Mouse (Mus musculus) common myeloid progenitor, adult 5-6 weeks (primary cell): Measurements from ENCODE around the gene Bcar1. TPM values are rescaled to one million over a fixed set of nuclear protein-coding genes. Genes with fewer than 3 reads are reported as not detected.

ENCODE experiments used
- ATAC-seq: replicated peaks from 2 replicates; pipeline ENCODE4 v1.8.0; 2016; ENCODE audit warnings: low read depth, mild to moderate bottlenecking, moderate TSS enrichment, inconsistent platforms; ENCODE audit not compliant: poor library complexity, severe bottlenecking
- total RNA-seq: library from RNA; stranded (forward); fragments of 200-1000, 187-1606 nt; gene quantifications from 2 replicates; pipeline ENCODE4 v1.2.3, GENCODE M21; 2017

The Bcar1 gene
- total RNA-seq, 1 experiment from 2014 or later: not detected

DNA sequence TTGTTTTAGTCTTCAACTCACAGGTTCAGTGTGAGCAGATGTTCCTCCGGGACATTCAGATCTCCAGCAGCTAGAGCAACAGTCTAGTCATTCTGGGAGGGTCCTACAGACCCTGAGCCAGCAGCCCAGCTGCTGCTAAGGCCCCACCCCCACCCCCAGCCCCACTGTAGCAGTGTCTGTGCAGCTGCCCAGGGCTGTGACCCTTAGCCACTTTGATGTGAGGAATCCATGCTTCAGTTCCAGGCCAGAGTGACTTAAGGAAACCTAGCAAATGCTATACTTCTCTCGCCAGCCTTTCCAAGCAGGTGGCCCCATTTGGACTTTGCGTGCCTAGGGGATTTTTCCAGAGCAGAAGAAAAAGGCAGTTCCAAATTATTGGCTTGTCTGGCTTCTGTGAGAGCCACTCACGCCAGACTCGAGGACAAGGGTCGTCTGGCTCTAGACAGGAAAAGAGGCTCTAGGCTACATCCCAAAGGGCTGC, 50.3 kb downstream of the Bcar1 start:
- ATAC-seq: no peak

DNA sequence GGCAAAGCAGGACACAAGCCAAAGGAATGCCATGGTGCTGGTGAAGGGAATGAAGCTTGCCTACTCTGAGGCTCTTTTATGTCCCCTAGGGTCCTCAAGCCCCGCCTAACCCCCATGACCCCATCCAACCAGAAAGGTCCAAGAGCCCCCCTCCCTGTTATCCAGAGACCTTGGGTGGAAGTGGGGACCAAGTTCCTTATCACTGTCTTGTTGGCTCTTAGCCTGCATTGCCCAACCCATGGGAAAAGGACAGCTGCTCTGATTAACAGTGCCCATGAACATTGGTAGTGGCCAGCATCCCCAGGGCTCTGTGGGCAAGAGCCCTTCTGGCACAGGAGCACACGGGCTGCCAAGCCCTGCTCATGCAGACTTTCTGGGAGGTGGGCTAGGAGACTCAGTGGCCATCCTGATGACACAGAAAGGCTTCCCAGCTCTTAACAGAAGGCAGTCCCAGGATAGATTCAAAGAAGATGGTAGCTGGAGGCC, 52.6 kb downstream of the Bcar1 start, which contains the start of gene Ctrb1:
TSS of gene Ctrb1 (minus strand) at position 51 of the 486 bp plus-strand sequence.
- no peak for ATAC-seq

DNA sequence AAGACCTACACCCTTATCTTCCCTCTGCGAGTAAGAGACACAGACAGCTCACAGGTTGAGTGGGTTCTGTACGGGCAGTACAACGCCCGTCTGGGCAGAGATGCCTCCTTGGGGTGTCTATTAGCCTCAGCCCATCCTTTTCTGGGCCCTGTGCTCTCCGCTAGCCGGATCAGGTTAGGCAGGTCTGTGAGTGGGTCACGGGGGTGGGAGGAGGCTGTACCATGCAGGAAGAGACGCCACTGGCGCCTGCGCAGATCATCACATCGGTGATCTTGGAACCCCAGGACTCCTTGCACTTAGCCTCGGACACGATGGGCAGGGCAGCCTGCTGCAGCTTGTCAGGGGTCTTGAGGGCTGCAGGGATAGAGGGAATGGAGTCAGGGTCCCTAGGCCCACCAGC, 56.7 kb downstream of the Bcar1 start:
- no peak for ATAC-seq

DNA sequence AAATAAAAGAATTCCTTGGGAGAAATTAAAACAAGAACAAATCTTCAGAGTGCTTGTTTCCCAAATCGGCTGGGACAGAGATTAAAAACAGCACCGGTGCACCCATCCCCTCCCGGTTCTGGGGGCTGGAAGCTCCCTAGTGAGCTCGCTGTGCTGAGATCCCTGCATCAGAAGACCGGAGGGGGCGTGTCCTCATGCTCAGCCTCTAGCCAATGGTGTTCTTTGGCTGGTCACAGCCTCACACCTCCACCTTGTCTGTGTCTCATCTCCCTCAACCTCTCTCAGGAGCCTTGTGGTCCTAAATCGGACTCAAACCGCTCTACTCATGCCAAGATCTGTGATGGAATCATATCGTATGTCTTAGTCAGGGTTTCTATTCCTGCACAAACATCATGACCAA, 61.1 kb downstream of the Bcar1 start:
- ATAC-seq: no peak

DNA sequence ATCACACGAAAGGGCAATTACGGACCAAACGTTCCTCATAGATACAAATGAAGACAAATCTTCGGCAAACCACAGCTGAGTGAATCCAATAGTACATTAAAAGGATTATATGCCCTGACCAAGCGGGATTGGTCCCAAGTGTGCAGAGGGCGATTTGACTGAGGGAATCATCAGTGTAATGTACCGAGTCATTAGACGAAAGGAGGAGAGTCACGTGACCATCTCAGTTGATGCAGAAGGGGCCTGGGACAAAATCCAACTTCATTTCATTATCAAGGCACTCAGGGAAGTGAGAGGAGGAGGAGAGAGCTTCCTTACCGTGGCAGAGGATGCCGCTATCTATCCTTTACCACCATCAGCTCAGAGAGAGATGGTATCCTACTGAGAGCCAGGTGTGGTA, 62.5 kb downstream of the Bcar1 start:
- no peak for ATAC-seq

DNA sequence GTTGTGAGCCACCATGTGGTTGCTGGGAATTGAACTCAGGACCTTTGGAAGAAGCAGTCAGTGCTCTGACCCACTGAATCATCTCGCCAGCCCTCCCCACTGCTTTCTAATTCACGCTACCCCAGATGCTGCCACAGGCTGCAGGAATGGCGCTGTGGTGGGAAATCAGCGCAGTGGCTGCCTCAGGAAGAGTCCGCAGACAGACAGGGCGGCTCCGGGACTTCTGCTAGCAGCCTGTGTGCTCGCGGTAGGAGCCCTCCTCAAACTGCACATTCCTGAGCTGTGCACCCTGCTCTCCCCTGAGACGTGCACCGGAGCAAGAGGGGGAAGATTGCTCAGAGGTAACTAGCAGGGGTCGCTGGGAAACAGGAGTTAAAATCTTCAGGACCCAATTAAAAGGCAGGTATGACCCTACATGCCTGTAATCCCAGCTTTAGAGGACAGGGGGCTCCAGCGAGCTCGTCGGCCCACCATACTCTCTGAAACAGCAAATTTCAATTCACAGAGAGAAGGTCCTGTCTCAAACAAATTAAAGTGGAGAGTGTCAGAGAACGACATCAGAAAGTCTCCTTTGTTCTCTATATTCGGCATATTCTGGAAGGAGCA, 63.1 kb downstream of the Bcar1 start:
- no peak for ATAC-seq

DNA sequence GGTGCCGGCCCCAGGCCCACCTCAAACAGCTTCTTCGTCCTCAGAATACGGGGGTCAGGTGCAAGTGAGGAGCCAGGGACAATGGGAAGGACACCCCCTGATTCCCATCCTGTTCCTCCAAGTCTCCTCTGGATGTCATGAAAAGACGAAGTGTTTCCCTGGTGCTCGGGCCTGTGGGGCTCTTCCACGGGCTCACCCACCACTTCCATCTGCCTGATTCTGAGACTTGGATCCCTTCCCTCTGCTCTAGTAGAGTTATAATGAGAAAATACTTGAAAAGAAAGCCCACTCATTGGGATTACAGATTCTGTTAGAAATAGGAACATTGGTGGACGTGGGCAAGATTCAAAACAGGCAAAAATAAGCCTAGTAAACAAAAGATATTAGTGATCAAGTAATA, 64.8 kb downstream of the Bcar1 start:
- no peak for ATAC-seq

DNA sequence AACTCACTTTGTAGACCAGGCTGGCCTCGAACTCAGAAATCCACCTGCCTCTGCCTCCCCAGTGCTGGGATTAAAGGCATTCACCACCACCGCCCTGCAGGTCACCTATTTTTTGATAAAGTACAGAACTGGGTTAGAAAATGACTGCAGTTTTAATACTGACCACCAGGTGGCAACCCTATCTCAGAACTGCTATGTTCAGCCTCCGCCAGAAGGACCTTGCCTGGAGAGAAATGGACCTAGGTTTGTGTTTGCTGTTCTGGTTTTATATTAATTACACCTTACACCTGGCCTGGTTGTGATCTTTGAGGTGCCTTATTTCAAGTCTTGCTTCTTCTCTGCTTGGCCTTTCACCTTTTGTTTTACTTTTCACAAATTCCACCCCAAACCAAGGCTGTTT, 65.5 kb downstream of the Bcar1 start:
- peak; percentile 81 for ATAC-seq

DNA sequence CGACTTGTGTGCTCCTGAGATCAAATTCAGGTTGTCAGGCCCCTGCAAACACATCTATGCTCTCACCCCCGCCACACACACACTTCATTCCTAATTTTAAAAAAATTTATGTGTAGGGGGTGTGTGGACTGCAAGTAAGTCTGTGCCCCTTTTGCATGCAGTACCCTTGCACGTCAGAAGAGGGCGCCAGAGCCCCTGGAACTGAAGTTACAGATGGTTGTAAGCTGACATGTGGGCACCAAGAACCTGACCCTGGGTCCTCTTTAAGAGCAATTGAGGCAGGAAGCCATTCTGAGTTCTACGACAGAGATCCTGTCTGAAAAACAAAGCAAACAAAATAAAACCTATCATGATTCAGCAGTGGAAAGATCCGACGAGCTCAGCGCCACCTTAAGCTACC, 67.4 kb downstream of the Bcar1 start:
- no peak for ATAC-seq

DNA sequence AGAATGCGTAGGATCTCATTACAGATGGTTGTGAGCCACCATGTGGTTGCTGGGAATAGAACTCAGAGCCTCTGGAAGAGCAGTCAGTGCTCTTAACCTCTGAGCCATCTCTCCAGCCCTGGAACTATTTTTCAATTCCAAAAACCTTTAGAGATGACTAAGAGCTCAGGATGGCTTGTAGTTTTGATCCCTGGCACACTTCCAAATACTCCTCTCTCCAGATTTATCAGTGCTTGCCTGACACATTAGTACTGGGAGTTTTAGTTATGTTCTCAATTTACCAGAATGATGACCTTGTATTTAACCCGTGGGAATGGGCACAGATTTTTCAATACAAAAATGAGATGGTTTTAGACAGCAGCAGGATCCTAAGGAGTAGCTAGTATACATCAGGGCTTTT, 76.9 kb downstream of the Bcar1 start:
- no peak for ATAC-seq

DNA sequence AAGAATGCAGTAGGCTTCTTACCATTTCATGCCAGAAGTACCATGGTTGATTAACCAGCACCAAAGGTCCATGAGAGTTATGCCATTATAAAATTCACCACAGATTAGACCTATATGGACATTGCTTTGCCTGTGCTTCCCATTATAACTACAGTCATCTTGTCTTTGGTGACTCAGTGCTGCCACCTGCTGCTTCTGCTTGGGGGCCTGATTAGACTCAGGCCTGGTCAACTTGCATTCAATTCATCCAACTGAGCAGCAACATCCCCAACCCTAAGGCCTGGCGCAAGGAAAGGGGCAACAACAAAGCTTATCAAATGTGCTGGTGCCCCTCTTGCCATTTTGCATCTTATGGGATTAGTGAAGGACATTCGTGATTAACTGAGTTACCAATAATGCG, 81.1 kb downstream of the Bcar1 start:
- peak; percentile 81 for ATAC-seq

Other genes starting within 250 kb of the Bcar1 start
- 5.1 and 7.9 TPM in 2 replicates for gene Wdr59, start 221.7 kb downstream of the Bcar1 start, total RNA-seq
- 71.0 and 78.3 TPM in 2 replicates for gene Znrf1, start 207.7 kb downstream of the Bcar1 start, total RNA-seq
- 0.32 and 0.87 TPM in 2 replicates for gene Ldhd, start 113.4 kb downstream of the Bcar1 start, total RNA-seq
- gene Zfp1, start 100.4 kb downstream of the Bcar1 start, total RNA-seq: 9.8 and 13.0 TPM in 2 replicates
- not detected in 2 replicates for gene Ctrb1, start 52.8 kb downstream of the Bcar1 start, total RNA-seq
- gene Cfdp1, start 110.5 kb upstream of the Bcar1 start, total RNA-seq: 202 and 252 TPM in 2 replicates
- 2.3 and 2.5 TPM in 2 replicates for gene Tmem170, start 132.9 kb upstream of the Bcar1 start, total RNA-seq
- not detected in 2 replicates for gene Chst5, start 166.6 kb upstream of the Bcar1 start, total RNA-seq
- gene Tmem231, start 190.1 kb upstream of the Bcar1 start, total RNA-seq: 1.5 and 3.6 TPM in 2 replicates
- gene Gabarapl2, start 196.9 kb upstream of the Bcar1 start, total RNA-seq: 28.6 and 41.6 TPM in 2 replicates
- 3.8 and 6.0 TPM in 2 replicates for gene Adat1, start 248.5 kb upstream of the Bcar1 start, total RNA-seq